Mouse (Mus musculus): ENCODE results near the gene 2410137M14Rik.
A peak's percentile ranks its signal among the peaks of the same experiment; 100 is the strongest.
"Not testable (repeated sequence)": the region's sequence is repeated elsewhere in the genome, so short reads cannot be mapped to it uniquely, and the experiment has no call there.

2410137M14Rik gene

GRCm38 (mm10) chr17:36993770-36994325 lies 12.8 kb upstream of the 2410137M14Rik start:
- no peak for DNase-seq (ENCODE audit: low spot score)

GRCm38 (mm10) chr17:36992336-36993104 lies 11.5 kb upstream of the 2410137M14Rik start:
- no peak for DNase-seq (ENCODE audit: low spot score)

GRCm38 (mm10) chr17:36990630-36991029 lies 9.6 kb upstream of the 2410137M14Rik start:
- DNase-seq (ENCODE audit: low spot score): not testable (repeated sequence)

DNA sequence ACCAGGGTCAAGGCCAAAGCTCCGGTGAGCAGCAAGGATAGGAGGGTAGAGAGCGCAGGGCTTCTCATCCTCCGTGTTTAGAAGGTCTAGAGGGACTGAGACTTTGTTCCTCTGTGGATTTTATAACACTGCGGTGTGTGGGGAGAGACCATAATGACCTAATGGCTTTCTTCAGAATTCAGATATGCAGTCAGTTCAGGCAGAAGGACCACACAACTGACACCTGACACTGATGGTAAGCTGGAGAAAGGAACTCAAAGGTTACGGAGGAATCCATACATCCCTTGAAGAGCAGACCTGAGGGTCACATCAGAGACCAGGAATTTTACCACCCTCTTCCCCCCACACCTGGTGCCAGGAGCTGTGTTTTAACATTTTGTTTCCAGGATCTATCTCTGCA lies 8.4 kb upstream of the 2410137M14Rik start, which contains the start of gene H2-M5:
Gene H2-M5, minus strand, starts transcription at position 101 of the 400 bp plus-strand sequence.
- no peak for DNase-seq (ENCODE audit: low spot score)

DNA sequence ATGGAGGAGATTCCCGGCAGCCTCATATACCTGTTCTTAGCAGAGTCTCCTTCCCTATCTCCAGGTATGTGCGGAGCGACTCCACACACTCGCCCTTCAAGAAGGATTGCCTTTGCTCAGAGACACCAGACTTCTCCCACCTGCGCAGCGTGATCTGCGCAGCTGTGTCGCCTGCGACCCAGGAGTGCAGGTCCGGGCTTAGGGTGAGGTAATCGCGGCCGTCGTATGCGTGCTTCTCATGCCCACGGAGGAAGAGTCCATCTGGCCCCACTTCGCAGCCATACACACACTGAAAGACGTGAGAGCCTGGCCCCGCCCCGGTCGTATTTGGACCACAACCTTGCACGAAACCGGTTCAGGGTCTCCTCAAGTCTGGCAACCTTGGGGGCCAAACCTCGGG lies 7.4 kb upstream of the 2410137M14Rik start:
- DNase-seq (ENCODE audit: low spot score): no peak

DNA sequence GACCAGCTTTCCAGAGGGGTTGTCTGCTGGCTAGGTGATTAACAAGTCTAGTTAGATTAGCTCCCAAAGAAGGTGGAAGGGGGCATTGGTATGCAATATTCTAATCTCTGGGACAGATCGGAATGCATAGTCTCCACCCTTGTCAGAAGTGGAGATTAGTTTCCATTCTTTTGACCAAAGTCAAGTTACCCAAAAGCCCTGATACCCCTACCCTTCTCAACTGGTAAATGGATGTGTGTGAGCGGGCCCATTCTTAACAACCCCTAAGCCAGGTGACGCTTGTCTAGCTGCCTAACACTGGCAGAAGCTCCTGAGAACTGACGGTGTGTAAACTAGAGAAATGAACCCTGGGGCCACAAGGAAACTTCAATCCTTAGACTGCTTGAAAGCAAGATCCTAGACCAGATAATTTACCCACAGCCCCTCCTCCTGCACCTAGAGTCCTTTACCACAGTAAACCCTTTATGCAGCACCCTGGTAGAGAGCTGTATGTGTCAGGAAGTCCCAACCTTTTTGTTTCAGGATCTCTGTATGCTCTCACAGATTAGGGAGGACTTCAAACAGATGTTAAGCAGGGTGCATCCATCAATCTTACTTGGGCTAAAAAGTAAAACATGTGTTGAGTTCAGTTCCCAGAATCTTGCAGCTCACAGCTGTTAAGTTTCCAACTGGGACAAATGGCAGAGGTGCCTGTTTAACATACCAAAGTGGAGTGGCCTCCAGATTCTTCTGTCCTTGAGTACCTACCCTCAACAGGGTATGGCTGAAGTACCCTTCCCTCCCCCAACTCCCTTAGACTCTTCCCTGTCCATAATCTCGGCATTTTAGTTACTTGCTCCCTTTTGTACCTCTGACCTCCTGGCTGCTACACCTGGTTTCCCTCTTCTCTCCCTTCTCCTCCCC lies 1.5 kb upstream of the 2410137M14Rik start:
- DNase-seq (ENCODE audit: low spot score): no peak

DNA sequence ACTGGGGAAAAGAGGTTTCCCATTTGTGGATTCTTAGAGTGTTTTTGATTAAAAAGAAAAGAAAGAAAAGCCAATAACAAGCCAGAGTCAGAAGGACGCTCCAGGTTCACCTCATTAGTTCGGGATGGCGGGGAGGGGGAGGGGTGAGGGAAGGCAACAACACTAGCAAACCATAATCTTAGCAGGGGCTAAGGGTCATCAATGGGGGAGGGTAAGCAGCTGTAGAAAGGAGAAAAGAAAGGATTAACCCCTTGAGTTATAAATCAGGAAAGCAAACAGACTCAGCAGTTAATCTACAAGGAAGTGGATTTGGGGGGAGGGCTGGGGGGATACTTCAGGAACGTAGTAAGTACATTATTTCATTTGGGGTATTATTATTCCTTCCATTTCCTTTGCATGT lies 808 bp upstream of the 2410137M14Rik start:
- no peak for DNase-seq (ENCODE audit: low spot score)

GRCm38 (mm10) chr17:36973271-36973787 lies 7.7 kb downstream of the 2410137M14Rik start:
- no peak for DNase-seq (ENCODE audit: low spot score)

DNA sequence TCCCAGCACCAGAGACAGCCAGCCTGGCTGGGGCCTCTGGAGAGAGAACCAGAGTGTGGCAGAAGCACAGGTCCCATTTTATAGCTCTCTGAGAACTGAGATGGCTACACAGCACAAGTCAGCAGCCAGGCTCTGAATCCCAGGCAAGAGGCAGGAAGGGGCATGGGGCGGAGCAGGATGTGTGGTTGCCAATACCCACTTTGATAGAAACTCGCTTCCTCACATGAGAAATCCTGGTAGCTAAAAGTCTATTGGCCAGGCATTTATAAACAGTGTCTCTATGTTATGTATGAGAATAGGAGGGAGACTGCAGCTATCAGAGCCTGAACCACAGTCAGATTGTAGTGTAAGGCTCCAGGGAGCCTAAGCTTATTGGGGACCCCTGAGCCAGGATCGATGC lies 8.2 kb downstream of the 2410137M14Rik start:
- no peak for DNase-seq (ENCODE audit: low spot score)

DNA sequence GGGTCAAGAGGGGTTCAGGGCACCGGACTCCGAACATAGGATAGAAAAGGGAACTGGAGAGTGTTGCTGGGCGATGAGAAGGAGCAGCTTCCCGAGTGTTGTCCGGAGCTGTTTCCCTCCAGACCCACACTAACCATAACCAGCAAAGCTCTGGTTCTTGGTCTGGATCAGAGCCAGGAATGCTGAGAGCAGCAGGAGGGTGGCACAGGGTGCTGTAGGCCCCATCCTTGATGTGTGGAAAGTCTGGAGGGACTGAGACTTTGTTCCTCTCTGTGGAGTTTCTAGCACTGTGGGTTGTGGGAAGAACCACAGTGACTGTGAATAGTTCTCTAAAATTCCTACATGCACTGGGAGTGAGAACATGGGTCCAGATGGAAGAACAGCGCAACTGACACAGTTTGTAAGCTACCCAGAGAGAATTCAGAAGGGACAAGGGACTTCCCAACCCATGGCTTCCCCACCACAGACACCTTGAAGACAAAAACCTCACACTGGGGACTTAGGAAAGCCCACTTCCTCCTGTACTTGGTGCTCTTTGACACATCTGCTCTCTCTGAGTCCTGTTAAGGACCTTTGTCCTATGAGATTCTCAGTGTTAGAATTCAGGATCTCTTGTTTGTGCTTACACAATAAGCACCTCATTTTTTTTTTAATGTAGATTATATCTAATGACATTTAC lies 9.7 kb downstream of the 2410137M14Rik start:
- no peak for DNase-seq (ENCODE audit: low spot score)

GRCm38 (mm10) chr17:36970316-36970890 lies 10.6 kb downstream of the 2410137M14Rik start:
- no peak for DNase-seq (ENCODE audit: low spot score)

DNA sequence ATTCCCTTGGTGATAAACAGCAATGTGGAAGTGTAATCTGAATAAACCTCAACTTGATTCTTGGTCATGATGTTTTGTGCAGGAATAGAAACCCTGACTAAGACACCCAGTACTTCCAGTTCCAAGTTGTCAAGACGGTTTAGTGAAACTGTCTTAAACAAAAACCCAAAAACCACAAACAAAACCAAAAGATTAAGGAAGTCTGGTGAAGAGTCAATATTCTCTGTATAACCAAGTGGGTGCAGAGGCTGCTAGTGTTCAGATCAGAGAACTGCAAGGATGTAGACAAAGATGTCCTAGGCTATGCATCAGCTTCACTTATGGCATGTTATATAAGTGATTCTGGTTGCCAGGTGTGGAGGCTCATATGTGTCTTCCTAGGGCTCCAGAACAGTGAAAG lies 14.2 kb downstream of the 2410137M14Rik start:
- no peak for DNase-seq (ENCODE audit: low spot score)

- DNase-seq (ENCODE audit: low spot score): no peak
Measured at GRCm38 (mm10) chr17:36961125-36961524, 19.9 kb downstream of the 2410137M14Rik start.

DNA sequence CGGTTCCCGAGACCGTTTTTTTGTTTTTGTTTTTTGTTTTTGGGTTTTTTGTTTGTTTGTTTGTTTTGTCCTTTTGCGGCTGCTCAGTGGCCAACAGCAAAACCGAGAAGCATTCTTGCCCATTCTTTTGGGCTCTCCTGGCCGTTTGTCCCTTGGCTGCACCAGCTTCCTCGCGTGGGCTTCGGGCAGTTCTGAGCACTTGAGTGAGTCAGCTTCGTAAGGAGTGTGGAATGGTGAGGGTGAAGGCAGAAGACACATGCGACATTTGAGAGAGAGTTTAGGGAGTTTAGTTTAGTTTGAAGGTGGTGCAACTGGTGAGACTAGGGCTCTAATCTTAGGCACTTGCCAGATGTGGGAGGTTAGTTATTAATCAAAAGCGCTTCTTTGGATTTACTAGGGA lies 22.2 kb downstream of the 2410137M14Rik start:
- DNase-seq (ENCODE audit: low spot score): no peak

DNA sequence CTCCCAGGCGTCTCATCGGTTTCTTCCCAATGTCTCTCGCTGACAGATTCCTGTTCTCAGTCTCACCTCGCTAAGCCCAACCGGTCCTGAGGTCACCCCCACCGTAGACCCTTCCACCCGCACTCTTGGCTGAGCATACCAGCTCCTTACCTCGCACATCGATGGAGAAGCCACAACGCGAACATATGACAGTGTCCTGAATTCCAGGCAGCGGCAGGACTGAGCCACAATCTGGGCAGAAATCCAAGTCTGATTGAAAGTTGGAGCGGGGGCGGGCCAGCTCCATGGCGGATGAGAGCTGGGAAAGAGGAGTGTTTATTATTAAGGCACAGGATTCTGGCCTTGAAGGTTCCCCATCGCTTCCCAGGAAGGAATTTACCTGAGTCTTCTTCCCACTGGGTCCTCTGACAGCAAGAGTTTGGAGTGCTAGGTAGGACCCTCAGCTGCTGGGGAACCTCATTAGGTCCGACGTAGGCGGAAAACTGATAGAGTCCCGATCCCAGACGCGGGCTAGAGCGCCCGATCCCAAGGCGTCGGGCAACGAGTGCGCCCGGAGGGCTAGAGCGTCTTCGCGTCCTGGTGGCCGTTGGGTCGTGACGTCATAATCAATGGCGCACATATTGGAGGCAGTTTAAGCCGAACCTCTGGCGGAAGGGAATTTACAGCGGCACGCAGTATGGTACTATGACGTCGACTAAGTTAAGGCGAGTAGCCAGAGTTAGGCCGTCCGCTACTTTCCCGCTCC lies 22.9 kb downstream of the 2410137M14Rik start, which contains the start of the genes Znrd1 and Znrd1as:
Gene Znrd1, minus strand, starts transcription at position 561 of the 745 bp plus-strand sequence.
Gene Znrd1as, plus strand, starts transcription at position 594 of the 745 bp plus-strand sequence.
- peak; percentile 76 for DNase-seq (ENCODE audit: low spot score)

- DNase-seq (ENCODE audit: low spot score): no peak
Measured at GRCm38 (mm10) chr17:36953062-36953461, 28.0 kb downstream of the 2410137M14Rik start.

DNA sequence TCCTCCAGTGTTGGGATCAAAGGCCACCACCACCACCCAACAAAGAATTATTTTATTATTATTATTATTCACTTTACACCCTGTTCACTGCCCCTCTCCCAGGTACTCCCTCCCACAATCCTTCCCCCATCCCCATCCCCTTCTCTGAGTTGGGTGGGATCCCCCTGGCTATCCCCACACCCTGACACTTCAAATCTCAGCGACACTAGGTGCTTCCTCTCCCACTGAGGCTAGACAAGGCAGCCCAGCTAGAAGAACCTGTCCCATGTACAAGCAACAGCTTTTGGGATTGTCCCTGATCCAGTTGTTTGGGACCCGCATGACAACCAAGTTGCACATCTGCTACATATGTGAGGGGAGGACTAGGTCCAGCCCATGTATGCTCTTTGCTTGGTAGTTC lies 28.4 kb downstream of the 2410137M14Rik start:
- no peak for DNase-seq (ENCODE audit: low spot score)

GRCm38 (mm10) chr17:36950981-36951947 lies 29.8 kb downstream of the 2410137M14Rik start, which contains the start of gene Ppp1r11:
Ppp1r11 (minus strand) TSS chr17:36951741.
- DNase-seq (ENCODE audit: low spot score): peak; percentile 81

DNA sequence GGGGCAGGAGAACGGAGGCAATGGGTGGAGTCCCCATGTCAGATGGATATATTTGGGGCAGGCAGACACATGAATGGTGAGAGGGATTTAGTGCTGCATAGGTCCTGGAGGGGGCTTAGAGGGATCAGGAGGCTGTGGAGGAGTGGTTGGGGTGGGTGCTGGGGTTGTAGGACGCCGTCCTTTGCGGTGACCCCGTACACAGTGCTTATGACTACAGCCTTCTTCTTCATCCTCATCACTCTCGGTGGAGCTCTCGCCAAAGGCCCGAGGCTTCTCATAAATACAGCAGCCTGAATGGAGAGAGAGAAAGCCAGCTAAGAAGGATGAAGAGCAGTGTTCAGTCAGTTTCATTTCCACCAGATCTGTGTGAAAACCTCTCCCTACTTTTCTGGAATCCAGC lies 31.8 kb downstream of the 2410137M14Rik start:
- DNase-seq (ENCODE audit: low spot score): no peak

Measured in urinary bladder, postnatal 10 days (tissue).